Mouse (Mus musculus) cerebellum, postnatal 4 days (tissue): Measurements from ENCODE around the gene Taf1b.

Experiments used
- DNase-seq, 2 experiments: peaks; one replicate each; pipeline ENCODE4 v3.0.0; 2022; ENCODE audit warnings: low spot score in 2 of 2, mixed read lengths in 1 of 2

The Taf1b gene

DNA sequence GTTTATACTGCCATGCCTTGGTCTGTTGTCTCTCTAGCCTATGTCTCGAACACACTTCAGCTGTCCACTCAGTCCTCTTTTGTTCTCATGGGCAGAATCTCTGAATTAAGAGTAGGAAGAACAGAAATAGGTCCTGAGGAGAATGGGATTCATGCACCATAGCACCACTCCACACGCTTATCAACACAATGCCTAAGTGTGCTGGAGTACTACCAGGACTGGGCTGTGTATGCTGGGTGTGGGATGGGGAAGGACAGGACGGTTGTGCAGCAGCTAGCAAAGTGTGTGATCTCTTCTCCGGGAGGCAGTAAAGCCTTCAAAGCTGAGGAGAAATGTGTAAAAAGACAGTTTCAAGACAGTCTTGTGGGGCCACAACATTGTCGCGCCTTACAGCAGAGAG is 50.7 kb downstream of the Taf1b start:
- no peak for DNase-seq

GRCm38 (mm10) chr12:24552531-24552930 is 54.4 kb downstream of the Taf1b start:
- no peak for DNase-seq

GRCm38 (mm10) chr12:24555976-24556375 is 57.8 kb downstream of the Taf1b start:
- DNase-seq = no peak

DNA sequence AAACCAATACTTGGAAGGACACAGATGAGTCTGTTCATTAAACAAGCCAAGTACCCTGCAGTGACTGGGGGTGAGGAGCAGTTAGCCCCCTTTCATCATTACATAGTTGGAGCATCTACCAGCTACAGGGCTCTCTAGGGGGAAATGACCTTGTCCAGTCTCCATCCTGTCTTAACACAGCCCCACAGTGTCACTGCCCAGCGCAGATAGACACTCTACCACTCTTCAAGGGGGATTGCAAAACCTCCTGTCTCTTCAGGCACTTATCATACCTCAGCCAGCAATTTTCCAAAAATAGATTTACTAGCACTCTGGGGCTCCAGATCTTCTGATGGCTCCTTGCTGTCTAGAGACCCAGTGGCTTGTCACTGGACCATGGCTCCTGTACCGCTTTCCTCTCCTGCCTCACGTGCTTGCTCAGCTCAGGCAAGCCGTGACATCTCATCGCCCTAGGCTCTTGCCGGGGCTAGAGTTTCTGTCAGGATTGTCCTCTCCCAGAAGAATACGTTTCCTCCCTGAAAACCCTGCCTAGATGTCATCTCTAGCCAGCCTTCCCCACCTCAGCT is 65.3 kb downstream of the Taf1b start:
- no peak for DNase-seq

GRCm38 (mm10) chr12:24565311-24565710 is 67.2 kb downstream of the Taf1b start:
- DNase-seq = no peak

- DNase-seq = no peak
Measured at GRCm38 (mm10) chr12:24567606-24568005, 69.4 kb downstream of the Taf1b start.

- peak; percentile 88 to 92 for DNase-seq
Measured at GRCm38 (mm10) chr12:24571523-24572392, 73.6 kb downstream of the Taf1b start, which contains the start of gene Grhl1. Gene Grhl1, plus strand, starts transcription at chr12:24572283.

DNA sequence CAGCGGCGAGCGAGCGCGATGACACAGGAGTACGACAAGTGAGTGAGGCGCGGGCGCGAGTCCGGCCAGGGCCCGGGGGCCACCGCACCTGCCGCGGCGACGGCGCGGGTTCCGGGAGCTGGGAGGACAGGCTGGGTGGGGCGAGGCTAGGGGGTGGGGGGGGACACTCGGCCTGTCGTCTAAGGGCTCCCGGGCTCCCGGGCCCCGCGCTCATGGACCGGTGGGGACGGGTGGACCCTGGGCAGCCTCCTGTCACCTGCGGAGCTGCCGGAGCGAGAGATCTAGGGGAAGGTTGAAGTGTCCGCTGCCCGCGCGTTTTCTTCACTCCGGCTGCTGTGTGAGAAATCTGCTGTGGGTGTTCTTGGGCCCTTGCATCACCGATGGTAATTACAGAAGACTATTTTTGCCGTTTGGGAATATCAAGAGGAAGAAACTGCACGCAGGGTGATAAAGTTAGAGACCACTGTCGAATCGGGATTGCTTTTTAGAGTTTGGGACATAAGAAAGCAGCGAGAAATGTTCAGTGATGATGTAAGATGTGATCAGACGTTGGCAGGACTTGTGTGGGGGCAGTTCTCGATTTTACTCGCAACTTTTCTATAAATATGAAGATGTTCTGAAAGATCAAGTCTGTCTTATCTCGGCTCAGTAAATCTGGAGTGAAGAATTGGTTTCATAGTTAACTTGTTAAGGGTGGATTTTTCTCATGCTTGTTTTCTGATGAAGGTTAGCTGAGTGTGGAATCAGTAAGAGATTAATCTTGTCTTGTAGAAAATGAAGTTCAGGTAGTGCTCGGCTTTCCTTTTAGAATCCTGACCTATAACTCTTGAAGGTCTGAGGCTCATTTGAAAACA is 74.5 kb downstream of the Taf1b start:
- no peak for DNase-seq

GRCm38 (mm10) chr12:24573275-24573580 is 75.1 kb downstream of the Taf1b start:
- DNase-seq = no peak

- no peak for DNase-seq
Measured at GRCm38 (mm10) chr12:24574870-24575269, 76.7 kb downstream of the Taf1b start.

GRCm38 (mm10) chr12:24580452-24580851 is 82.3 kb downstream of the Taf1b start:
- no peak for DNase-seq

GRCm38 (mm10) chr12:24580996-24581683 is 83.0 kb downstream of the Taf1b start:
- no peak for DNase-seq

DNA sequence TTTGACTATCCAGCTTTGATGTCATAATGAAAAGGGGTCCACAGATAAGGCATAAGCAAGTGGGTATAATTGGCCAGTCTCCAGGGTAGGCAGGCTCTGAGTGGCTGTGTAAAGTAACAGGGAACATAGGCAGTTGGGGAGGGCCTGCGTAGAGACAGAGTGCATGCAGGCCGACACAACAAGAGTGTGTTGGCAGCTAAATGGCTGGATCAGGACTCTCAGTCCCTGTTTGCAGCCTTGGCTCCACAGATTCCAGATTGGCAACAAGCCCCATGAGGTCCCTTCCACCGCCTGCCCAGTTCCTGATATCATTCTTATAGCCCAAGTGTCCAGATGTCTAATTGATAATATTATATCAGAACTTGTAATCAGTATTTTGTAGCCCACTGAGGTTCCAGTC is 85.5 kb downstream of the Taf1b start:
- DNase-seq = no peak

GRCm38 (mm10) chr12:24584835-24585234 is 86.7 kb downstream of the Taf1b start:
- peak in 1 of 2 experiments; percentile 19 for DNase-seq

DNA sequence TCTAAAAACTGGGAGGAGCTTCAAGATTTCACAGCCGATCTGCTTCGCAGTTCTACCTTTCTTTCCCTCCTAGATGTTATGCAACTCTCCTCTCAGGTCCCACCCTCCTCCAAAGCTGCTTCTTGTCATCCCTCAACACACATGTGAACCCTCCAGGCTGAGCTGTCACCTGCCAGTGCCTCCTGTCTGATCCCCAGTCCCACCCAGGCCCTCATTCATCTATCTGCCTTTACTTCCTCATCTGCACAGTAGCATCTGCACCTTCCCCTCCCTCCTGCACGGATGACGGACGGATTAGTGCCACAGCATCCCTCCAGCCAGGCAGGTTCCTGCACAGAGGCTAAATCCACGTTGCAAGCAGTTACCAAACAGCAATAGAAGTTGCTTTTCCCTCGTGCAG is 88.0 kb downstream of the Taf1b start:
- no peak for DNase-seq

DNA sequence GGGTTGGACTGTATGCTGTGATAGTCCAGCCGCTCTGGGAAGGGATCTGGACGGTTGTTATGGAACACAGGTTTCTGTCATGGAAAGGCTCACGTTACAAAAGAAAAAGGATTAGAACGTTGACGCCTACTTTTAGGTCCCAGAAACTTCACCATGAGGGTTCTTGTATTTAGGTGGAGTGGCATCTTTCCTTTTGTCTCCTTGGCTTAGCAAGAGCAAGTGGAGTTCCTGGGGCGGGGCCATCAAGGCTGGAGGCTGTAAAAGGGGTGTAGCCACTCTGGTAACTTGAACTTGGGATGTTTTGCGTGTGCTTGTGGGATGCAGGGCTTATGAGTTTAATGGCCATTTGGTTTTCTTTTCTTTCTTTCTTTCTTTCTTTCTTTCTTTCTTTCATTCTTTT is 92.2 kb downstream of the Taf1b start:
- DNase-seq = no peak

DNA sequence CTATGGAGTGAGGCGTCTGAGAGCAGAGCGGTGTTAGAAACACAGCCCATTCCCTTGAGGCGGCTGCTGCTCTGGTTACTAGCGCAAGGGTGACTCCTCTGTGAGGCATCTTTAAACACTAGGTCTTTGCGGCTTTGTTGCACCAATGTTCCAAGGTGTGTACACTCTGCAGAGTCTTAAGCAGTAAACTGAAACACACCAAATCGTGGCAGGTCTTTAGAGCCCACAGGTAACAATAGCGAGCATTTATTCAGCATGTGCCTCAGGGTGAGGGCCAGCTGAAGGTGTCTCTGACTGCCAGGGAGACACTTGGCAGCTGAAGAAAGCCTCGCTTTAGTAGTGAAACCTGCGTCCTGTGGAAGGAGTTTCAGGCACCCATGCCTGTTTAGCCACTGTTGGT is 93.9 kb downstream of the Taf1b start:
- DNase-seq = no peak

DNA sequence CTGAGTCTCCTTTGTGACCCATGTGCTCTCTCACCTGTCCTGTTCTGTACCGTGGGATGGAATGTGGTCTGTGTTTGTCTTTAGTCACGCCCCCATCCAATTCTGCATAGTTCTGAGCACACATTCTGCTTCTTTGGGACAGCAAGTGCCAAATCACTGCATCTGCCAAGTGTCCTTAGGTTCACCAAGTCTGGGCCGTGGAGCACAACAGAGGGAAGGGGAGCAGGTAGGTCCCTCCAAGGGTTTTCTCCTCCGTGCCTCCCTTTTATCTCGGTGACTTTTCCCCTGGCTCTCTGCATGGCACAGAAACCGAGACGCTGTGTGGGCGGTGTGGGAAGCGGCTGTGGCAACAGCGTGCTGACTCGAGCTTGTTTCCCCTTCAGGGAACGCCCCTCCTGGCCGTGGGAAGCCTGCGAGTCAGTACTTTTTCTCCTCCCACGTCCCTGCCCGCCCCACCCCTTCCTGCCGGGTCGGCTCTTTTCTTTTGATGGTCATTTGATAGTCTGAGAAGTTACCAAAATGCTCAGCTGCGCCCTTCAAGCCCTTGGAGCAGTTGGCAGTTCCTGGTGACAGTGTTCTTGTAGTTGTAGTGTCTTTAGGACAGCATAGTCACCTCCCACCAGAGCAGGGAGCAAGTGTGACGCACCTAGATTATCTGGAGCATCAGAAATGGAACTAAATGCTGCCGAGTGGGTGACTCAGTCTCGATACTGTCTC is 95.0 kb downstream of the Taf1b start:
- no peak for DNase-seq

DNA sequence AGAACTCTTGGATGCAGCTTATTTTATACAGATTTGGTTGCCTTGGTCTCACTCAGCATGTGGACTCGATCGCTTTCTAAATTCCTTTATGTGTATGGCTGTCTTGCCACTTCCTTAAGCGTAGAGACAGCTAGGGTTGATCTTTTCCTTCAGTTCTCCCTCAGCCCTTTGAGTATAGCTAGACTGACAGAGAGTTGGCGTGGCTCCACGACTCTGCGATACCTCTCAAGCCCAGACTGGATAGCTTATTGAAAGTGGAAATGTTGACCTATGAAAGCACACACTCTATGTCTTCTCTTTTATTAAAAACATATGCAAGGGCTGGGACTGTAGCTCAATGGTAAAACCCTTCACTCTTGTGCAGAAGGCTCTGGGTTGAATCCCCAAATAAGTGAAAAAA is 99.2 kb downstream of the Taf1b start:
- no peak for DNase-seq

DNA sequence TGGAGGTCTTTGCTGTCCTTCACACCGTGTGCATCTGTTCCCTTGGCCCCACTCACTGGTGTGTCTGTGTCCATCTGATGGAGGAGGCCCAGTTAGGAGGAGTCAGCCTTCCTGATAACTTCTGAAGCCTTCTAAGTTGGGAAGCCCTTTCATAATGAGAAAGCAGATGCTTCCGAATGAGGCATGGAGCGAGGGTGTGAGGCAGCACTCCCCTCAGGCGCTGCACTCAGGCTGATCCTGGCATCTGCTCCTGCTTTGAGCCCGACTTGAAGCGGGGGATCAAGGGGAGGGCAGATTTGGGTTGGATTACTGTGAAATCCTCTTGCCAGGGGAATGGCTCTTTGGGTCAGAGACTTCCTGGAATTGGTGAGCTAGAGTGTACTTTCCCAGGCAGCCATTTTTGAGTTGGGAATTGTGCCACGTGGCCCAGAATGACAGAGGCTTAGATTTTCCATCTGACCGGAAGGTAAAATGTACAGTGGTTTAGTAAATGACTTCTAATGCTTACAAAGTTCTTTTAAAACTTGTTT is 101.3 kb downstream of the Taf1b start:
- DNase-seq = no peak

DNA sequence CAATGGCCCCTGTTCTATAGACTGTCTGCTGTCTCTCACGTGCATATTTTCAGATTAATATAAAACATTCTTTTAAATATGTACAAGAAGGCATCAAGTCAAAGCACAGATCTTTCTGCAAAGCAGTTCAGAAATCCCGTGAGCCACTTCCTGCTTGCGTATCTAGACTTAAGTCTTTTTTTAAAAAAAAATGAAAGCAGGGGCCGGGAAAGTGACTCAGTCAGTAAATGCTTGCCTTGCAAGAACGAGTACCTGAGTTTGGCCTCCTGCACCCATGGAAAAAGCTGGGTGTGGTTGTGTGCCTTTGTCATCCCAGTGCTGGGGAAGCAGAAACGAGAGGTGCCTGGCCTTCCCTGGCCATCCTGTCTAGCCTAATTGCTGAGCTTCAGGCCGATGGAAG is 101.9 kb downstream of the Taf1b start:
- DNase-seq = no peak
